Mouse (Mus musculus) CH12.LX (cell line): ENCODE measurements around the gene Rnf38.

Source experiments
- CHD2 ChIP-seq: IDR thresholded peaks from 2 replicates; pipeline ENCODE4 v1.6.1; 2011; ENCODE audit warnings: low read length, improper control_type of control experiment
- CTCF ChIP-seq, 2 experiments: IDR thresholded peaks in 1 of 2; conservative IDR thresholded peaks in 1 of 2; 2 replicates each; pipeline ENCODE4 v1.5.1; 2011 to 2012; ENCODE audit warnings: low read depth in 2 of 2, low read length in 2 of 2, improper control_type of control experiment in 1 of 2, inconsistent platforms in 1 of 2, mild to moderate bottlenecking in 1 of 2, moderate library complexity in 1 of 2
- E2F4 ChIP-seq: IDR thresholded peaks from 2 replicates; pipeline ENCODE4 v1.6.1; 2011; ENCODE audit warnings: low read depth, low read length, improper control_type of control experiment; ENCODE audit not compliant: insufficient replicate concordance
- ELF1 ChIP-seq: IDR thresholded peaks from 2 replicates; pipeline ENCODE4 v1.6.1; 2014; ENCODE audit warnings: low read depth, mild to moderate bottlenecking, inconsistent platforms, low read length, improper control_type of control experiment
- EP300 ChIP-seq: IDR thresholded peaks from 2 replicates; pipeline ENCODE4 v1.6.1; 2011; ENCODE audit warnings: low read length, improper control_type of control experiment
- POLR2A ChIP-seq: IDR thresholded peaks from 2 replicates; pipeline ENCODE4 v1.6.1; 2011; ENCODE audit warnings: low read depth, mild to moderate bottlenecking, improper control_type of control experiment, low read length
- RCOR1 ChIP-seq: conservative IDR thresholded peaks from 2 replicates; pipeline ENCODE4 v1.6.1; 2012; ENCODE audit warnings: low read depth, mild to moderate bottlenecking, inconsistent platforms, low read length, improper control_type of control experiment
- SIN3A ChIP-seq: IDR thresholded peaks from 2 replicates; pipeline ENCODE4 v1.6.1; 2012; ENCODE audit warnings: low read length, improper control_type of control experiment, inconsistent platforms
- TCF12 ChIP-seq: IDR thresholded peaks from 2 replicates; pipeline ENCODE4 v1.6.1; 2014; ENCODE audit warnings: low read depth, mild to moderate bottlenecking, inconsistent platforms, low read length, improper control_type of control experiment
- USF2 ChIP-seq: conservative IDR thresholded peaks from 2 replicates; pipeline ENCODE4 v1.6.1; 2011; ENCODE audit warnings: low read depth, low read length, improper control_type of control experiment
- ZC3H11A ChIP-seq: IDR thresholded peaks from 2 replicates; pipeline ENCODE4 v1.6.1; 2012; ENCODE audit warnings: low read depth, mild to moderate bottlenecking, inconsistent platforms, low read length, improper control_type of control experiment
- ZMIZ1 ChIP-seq: IDR thresholded peaks from 2 replicates; pipeline ENCODE4 v1.6.1; 2012; ENCODE audit warnings: low read depth, mild to moderate bottlenecking, inconsistent platforms, low read length, improper control_type of control experiment

GRCm38 (mm10) chr4:44160990-44161689 is 72.4 kb downstream of the Rnf38 start:
- TF ChIP-seq SIN3A (no peak), CTCF (conservative IDR thresholded peaks at IDR 0.05 in 1 of 2, IDR thresholded peaks at IDR 0.05 in 1 of 2; ENCODE audit: low read depth in 2 of 2, low read length in 2 of 2) (no peak), EP300 (no peak), POLR2A (no peak), ZC3H11A (no peak), USF2 (no peak), ELF1 (no peak), CHD2 (no peak), ZMIZ1 (no peak), RCOR1 (no peak), TCF12 (no peak), E2F4 (no peak)
